Mouse (Mus musculus): Measurements from ENCODE around the gene Nck2.

GRCm38 (mm10) chr1:43520216-43520988 lies 76.0 kb downstream of the Nck2 start:
- TF ChIP-seq POLR2A (IDR thresholded peaks at IDR 0.05; ENCODE audit: insufficient read depth, low read depth, low read length), result no peak
- TF ChIP-seq CTCF (IDR thresholded peaks at IDR 0.05), result no peak
- no peak for TF ChIP-seq EP300 (IDR thresholded peaks at IDR 0.05; ENCODE audit: insufficient read depth, low read depth, low read length)

Data from heart, adult 2 months (tissue).